Mouse (Mus musculus) heart, embryonic 14.5 days (tissue): ENCODE results near the gene Grm7. TPM values are rescaled to one million over a fixed set of nuclear protein-coding genes. Genes with fewer than 3 reads are reported as not detected.

Experiments
- ATAC-seq: fragments of 200-750 bp; cut with Nextera tagmentation; 2 replicates; pipeline ENCODE4 v1.8.0; 2017; ENCODE audit warnings: low read depth, moderate TSS enrichment; ENCODE audit not compliant: insufficient number of reproducible peaks, insufficient read depth, low FRiP score
- H3K27ac ChIP-seq, 2 experiments: fragments of 200-500 bp in 1 of 2; fragments of 300-500 bp in 1 of 2; sonication (generic) in 1 of 2; replicated peaks in 1 of 2; 2 replicates each; pipeline ENCODE4 v1.5.1; 2012 to 2014; ENCODE audit warnings: low read depth in 2 of 2, low read length in 2 of 2, control low read depth in 1 of 2, mild to moderate bottlenecking in 1 of 2, mixed read lengths in 1 of 2; ENCODE audit not compliant: control insufficient read depth in 1 of 2, insufficient read depth in 1 of 2
- H3K27me3 ChIP-seq: fragments of 300-500 bp; sonication (generic); 2 replicates; pipeline ENCODE4 v1.6.1; 2014; ENCODE audit warnings: mild to moderate bottlenecking, low read length, control low read depth; ENCODE audit not compliant: control insufficient read depth, insufficient read depth
- H3K36me3 ChIP-seq: fragments of 300-500 bp; sonication (generic); 2 replicates; pipeline ENCODE4 v1.6.1; 2014; ENCODE audit warnings: mild to moderate bottlenecking, control low read depth, low read length, mixed read lengths; ENCODE audit not compliant: control insufficient read depth, insufficient read depth
- H3K4me1 ChIP-seq, 2 experiments: fragments of 200-500 bp in 1 of 2; fragments of 300-500 bp in 1 of 2; sonication (generic) in 1 of 2; 2 replicates each; pipeline ENCODE4 v1.6.1; 2012 to 2014; ENCODE audit warnings: low read length in 2 of 2, control low read depth in 1 of 2, mixed read lengths in 1 of 2; ENCODE audit not compliant: control insufficient read depth in 2 of 2, insufficient read depth in 2 of 2
- H3K4me2 ChIP-seq: fragments of 300-500 bp; sonication (generic); 2 replicates; pipeline ENCODE4 v1.6.1; 2014; ENCODE audit warnings: mild to moderate bottlenecking, low read length
- H3K4me3 ChIP-seq, 2 experiments: fragments of 200-500 bp in 1 of 2; fragments of 300-500 bp in 1 of 2; sonication (generic) in 1 of 2; 2 replicates each; pipeline ENCODE4 v1.5.1; 2012 to 2014; ENCODE audit warnings: low read length in 2 of 2, mild to moderate bottlenecking in 2 of 2, control low read depth in 1 of 2, low read depth in 1 of 2, moderate library complexity in 1 of 2; ENCODE audit not compliant: control insufficient read depth in 1 of 2, insufficient read depth in 1 of 2
- H3K9ac ChIP-seq: fragments of 300-500 bp; sonication (generic); 2 replicates; pipeline ENCODE4 v1.6.1; 2014; ENCODE audit warnings: mild to moderate bottlenecking, low read length
- H3K9me3 ChIP-seq: fragments of 300-500 bp; sonication (generic); 2 replicates; pipeline ENCODE4 v1.6.1; 2016; ENCODE audit warnings: low read length, control low read depth; ENCODE audit not compliant: control insufficient read depth
- WGBS: fragments of 180-500 bp; shearing (Covaris S2); extraction: QIAGEN DNeasy Blood & Tissue Kit; methylation state at CpG from one replicate; pipeline ENCODE4 v1.1.7; 2014; 5-methylcytosine and 5-hydroxymethylcytosine counted together
- polyA plus RNA-seq: library from polyadenylated mRNA; unstranded; fragments of >200 nt; fragmentation: Nextera tagmentation; extraction: Ambion mirVana; gene quantifications from 2 replicates; pipeline ENCODE4 v1.2.1, GENCODE M21; 2014

Gene Grm7
- polyA plus RNA-seq, 1 experiment from 2014 or later: 0.73 TPM

DNA sequence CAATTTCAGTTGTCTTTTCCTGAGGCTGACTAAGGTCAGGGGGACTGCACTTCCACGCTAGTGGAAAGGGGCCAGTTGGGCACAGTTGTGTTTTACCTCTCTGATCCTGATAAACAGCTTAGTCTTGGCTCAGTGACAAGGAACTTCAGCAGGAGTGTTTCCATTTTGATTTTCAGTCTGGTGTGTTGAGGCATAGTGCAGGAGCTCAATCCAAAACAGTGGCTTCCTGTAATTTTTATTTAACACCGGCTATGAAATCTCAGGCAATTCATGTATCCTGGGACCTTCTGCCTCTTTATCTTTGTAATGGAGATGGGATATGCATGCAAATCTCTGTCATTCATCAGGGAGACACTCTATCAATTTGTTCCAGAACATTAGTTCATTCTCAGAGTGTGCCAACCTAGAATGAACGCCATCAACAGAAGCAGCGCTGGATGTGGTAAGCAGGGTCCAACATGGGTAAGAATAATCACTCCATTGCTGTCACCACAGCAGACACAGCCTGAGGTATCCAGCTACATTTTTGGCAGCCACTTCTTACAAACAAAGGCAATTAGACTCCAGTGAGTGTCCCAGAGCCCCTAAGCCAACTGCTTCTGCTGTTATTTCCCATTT is 926.2 kb downstream of the Grm7 start:
- no peak for ATAC-seq
- H3K4me1 ChIP-seq: no peaks in the 10 kb centered on the region
- 66% methylated on average over 4 of the region's 4 CpGs for WGBS
- H3K4me2 ChIP-seq: no peak overlapping the region
- H3K4me3 ChIP-seq: no peak overlapping the region
- no peak overlapping the region for H3K9ac ChIP-seq
- no peak overlapping the region for H3K27ac ChIP-seq
- no peaks in the 10 kb centered on the region for H3K9me3 ChIP-seq
- no peaks in the 10 kb centered on the region for H3K36me3 ChIP-seq
- H3K27me3 ChIP-seq: no peaks in the 10 kb centered on the region

DNA sequence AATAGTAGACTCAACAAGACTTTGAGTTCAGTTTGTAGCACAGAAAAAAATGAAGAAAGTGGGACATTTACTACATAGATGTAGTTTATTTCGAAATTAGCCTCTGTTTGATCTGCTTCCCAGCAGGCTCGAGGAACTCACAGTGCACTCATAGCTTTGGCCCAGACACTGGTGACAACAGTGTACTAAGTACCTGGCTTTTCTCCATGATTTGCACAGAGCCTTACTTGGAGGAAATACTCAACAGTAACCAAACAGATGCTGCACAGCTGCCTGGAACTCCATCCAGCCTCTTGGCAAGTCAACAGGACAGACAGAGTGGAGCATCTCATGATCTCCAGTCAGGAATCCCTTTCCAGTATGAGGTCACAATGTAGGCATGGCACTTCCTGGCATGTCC is 939.5 kb downstream of the Grm7 start:
- H3K4me2 ChIP-seq: no peak overlapping the region
- H3K27ac ChIP-seq: no peak overlapping the region
- WGBS: 43% methylated on average over 2 of the region's 2 CpGs
- no peak for ATAC-seq
- no peak overlapping the region for H3K9ac ChIP-seq
- H3K4me3 ChIP-seq: no peak overlapping the region
- no peaks in the 10 kb centered on the region for H3K36me3 ChIP-seq
- H3K4me1 ChIP-seq: no peaks in the 10 kb centered on the region
- H3K9me3 ChIP-seq: no peaks in the 10 kb centered on the region
- no peaks in the 10 kb centered on the region for H3K27me3 ChIP-seq

DNA sequence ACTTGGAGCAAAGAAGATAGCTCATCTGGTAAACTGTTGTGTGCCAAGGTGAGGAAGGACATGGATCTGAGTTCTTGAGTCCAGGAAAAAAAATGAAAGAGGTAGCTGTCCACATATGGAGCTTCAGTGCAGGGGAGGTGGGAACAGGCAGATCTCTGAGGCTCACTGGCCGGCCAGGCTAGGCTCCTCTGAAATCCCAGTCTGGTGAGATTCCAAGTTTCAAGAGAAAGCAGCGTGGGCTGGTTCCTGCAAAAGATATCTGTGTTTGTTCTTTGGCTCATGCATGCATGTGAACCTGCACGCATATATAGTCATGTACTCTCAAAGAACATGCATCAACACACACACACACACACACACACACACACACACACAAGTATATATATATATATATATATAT is 942.2 kb downstream of the Grm7 start:
- no peaks in the 10 kb centered on the region for H3K27me3 ChIP-seq
- no peaks in the 10 kb centered on the region for H3K9me3 ChIP-seq
- no peaks in the 10 kb centered on the region for H3K4me1 ChIP-seq
- 74% methylated on average over 3 of the region's 3 CpGs for WGBS
- no peak for ATAC-seq
- H3K27ac ChIP-seq: no peak overlapping the region
- no peak overlapping the region for H3K4me3 ChIP-seq
- H3K9ac ChIP-seq: no peak overlapping the region
- no peaks in the 10 kb centered on the region for H3K36me3 ChIP-seq
- no peak overlapping the region for H3K4me2 ChIP-seq

DNA sequence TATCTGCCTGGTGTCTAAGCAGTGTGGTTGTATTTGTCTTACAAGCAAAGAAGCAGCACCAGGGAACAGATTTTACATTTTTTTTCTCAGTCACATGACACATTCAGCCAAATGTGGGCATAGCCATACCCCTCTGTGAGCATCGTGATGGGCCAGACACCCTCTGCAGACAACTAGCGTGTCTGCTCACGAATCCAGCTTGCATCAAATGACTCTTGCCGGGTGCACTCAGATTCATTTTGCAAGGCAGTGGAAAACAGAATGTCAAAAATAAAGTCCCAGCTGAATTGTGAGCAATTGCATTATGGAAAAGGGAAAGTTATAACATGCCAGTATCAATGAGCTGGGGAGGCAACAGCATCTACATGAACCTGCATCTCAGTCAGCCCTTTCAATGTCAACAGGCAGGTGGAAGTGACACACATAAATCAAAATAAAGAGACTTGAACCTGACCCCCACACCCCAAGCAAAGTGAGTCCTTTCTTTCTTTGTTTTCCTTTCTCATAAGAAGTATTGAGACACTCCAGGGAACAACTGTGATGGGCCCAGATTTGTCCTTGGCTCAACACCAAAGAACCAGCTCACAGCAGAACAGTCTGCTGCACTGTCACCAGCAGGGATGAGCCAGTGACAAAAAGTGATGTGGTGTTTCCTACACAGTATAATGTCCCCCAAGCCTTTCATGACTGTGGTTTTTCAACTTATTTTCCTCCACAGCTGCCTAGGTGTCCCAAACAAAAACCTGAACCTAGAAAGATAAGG is 956.7 kb downstream of the Grm7 start:
- H3K36me3 ChIP-seq: no peaks in the 10 kb centered on the region
- no peak overlapping the region for H3K4me3 ChIP-seq
- no peaks in the 10 kb centered on the region for H3K4me1 ChIP-seq
- no peak overlapping the region for H3K27ac ChIP-seq
- ATAC-seq: no peak
- no peaks in the 10 kb centered on the region for H3K9me3 ChIP-seq
- no peaks in the 10 kb centered on the region for H3K27me3 ChIP-seq
- H3K9ac ChIP-seq: no peak overlapping the region
- H3K4me2 ChIP-seq: no peak overlapping the region
- WGBS: 77% methylated on average over 4 of the region's 4 CpGs

DNA sequence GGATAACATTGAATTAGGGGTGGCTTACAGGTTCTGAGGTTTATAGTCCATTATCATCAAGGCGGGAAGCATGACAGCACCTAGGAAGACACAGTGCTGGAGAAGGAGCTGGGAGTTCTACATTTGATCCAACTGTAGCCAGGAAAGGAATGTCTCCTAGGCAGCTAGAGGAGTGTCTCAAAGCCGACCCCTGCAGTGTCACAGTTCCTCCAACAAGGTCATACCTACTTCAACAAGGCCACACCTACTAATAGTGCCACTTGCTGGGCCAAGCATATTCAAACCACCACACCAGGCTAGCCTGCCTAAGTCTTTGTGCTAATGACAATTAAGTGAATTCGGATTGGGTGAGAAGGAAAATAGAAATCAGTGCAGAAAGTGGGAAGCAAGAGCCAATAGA is 965.0 kb downstream of the Grm7 start:
- no peak overlapping the region for H3K27ac ChIP-seq
- no peaks in the 10 kb centered on the region for H3K9me3 ChIP-seq
- ATAC-seq: no peak
- H3K4me2 ChIP-seq: no peak overlapping the region
- H3K9ac ChIP-seq: no peak overlapping the region
- no peaks in the 10 kb centered on the region for H3K4me1 ChIP-seq
- no peaks in the 10 kb centered on the region for H3K36me3 ChIP-seq
- no peaks in the 10 kb centered on the region for H3K27me3 ChIP-seq
- 64% methylated on average over 3 of the region's 3 CpGs for WGBS
- no peak overlapping the region for H3K4me3 ChIP-seq

DNA sequence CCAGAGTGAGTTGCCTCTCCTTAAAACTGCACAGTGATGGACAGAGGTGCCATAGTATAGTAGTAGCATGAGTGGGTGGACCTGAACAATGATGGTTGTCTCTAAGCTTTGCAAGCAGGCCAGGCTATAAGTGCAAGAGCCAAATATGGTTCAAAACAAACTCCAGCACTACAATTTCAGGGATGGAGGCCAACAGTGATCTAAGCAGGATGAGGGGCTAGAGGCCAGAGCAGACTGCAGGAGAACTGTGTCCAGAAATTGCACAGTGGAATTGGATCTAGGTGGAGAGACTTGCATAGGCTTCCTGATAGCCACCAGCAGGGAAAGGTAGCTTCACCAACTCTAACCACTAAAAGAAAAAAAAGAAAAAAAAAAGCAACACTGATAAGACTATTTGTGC is 968.5 kb downstream of the Grm7 start:
- Histone ChIP-seq H3K4me3 (no peak overlapping the region), H3K9me3 (no peaks in the 10 kb centered on the region), H3K27me3 (no peaks in the 10 kb centered on the region), H3K36me3 (no peaks in the 10 kb centered on the region), H3K4me2 (no peak overlapping the region), H3K4me1 (no peaks in the 10 kb centered on the region), H3K27ac (no peak overlapping the region), H3K9ac (no peak overlapping the region)
- ATAC-seq: no peak
